Mouse (Mus musculus) hindbrain, embryonic 13.5 days (tissue): ENCODE data around the gene Astn2. TPM values are rescaled to one million over a fixed set of nuclear protein-coding genes. Genes with fewer than 3 reads are reported as not detected.
A peak's percentile ranks its signal among the peaks of the same experiment; 100 is the strongest.

ENCODE experiments used
- ATAC-seq: fragments of 200-750 bp; cut with Nextera tagmentation; 2 replicates; pipeline ENCODE4 v1.8.0; 2017; ENCODE audit warnings: moderate TSS enrichment; ENCODE audit not compliant: low FRiP score
- H3K27ac ChIP-seq: fragments of 300-500 bp; sonication (generic); 2 replicates; pipeline ENCODE4 v1.5.1; 2015; ENCODE audit warnings: inconsistent platforms, mild to moderate bottlenecking, moderate library complexity
- H3K27me3 ChIP-seq: fragments of 300-500 bp; sonication (generic); 2 replicates; pipeline ENCODE4 v1.6.1; 2015; ENCODE audit warnings: mild to moderate bottlenecking, inconsistent platforms
- H3K36me3 ChIP-seq: fragments of 300-500 bp; sonication (generic); 2 replicates; pipeline ENCODE4 v1.6.1; 2015; ENCODE audit warnings: mild to moderate bottlenecking, inconsistent platforms
- H3K4me1 ChIP-seq: fragments of 300-500 bp; sonication (generic); replicated peaks from 2 replicates; pipeline ENCODE4 v1.6.1; 2015; ENCODE audit warnings: inconsistent platforms
- H3K4me2 ChIP-seq: fragments of 300-500 bp; sonication (generic); 2 replicates; pipeline ENCODE4 v1.6.1; 2015; ENCODE audit warnings: inconsistent platforms, mild to moderate bottlenecking, moderate library complexity
- H3K4me3 ChIP-seq: fragments of 300-500 bp; sonication (generic); 2 replicates; pipeline ENCODE4 v1.5.1; 2015; ENCODE audit warnings: mild to moderate bottlenecking, inconsistent platforms
- H3K9ac ChIP-seq: fragments of 300-500 bp; sonication (generic); 2 replicates; pipeline ENCODE4 v1.6.1; 2015; ENCODE audit warnings: mild to moderate bottlenecking, inconsistent platforms
- H3K9me3 ChIP-seq: fragments of 300-500 bp; sonication (generic); 2 replicates; pipeline ENCODE4 v1.6.1; 2016; ENCODE audit warnings: inconsistent platforms
- whole genome bisulfite sequencing: fragments of 180-500 bp; shearing (Covaris S2); methylation state at CpG from one replicate; pipeline ENCODE4 v1.1.7; 2015; 5-methylcytosine and 5-hydroxymethylcytosine counted together
- polyA plus RNA-seq: library from polyadenylated mRNA; unstranded; fragments of >200 nt; fragmentation: Nextera tagmentation; extraction: Ambion mirVana; gene quantifications from 2 replicates; pipeline ENCODE4 v1.2.1, GENCODE M21; 2015

Gene Astn2
- polyA plus RNA-seq, 1 experiment from 2014 or later, result 2.9 TPM

- Histone ChIP-seq H3K4me1 (peaks cover 8% of the 10 kb centered on the region), H3K27me3 (no peaks in the 10 kb centered on the region), H3K4me2 (no peak overlapping the region), H3K27ac (peak overlapping the region; percentile 45), H3K4me3 (no peak overlapping the region), H3K36me3 (no peaks in the 10 kb centered on the region), H3K9me3 (no peaks in the 10 kb centered on the region), H3K9ac (no peak overlapping the region)
- ATAC-seq, result peak; percentile 65
- WGBS, result 59% methylated on average over 5 of the region's 5 CpGs
Measured at GRCm38 (mm10) chr4:65758174-65758874, 646.1 kb downstream of the Astn2 start.

- no peak for ATAC-seq
- Histone ChIP-seq H3K27me3 (no peaks in the 10 kb centered on the region), H3K4me2 (no peak overlapping the region), H3K9me3 (no peaks in the 10 kb centered on the region), H3K4me3 (no peak overlapping the region), H3K9ac (no peak overlapping the region), H3K36me3 (no peaks in the 10 kb centered on the region), H3K4me1 (no peaks in the 10 kb centered on the region), H3K27ac (no peak overlapping the region)
- 85% methylated on average over 3 of the region's 3 CpGs for WGBS
Measured at GRCm38 (mm10) chr4:65752941-65753340, 651.5 kb downstream of the Astn2 start.

- Histone ChIP-seq H3K9ac (no peak overlapping the region), H3K4me3 (no peak overlapping the region), H3K4me1 (peaks cover 19% of the 10 kb centered on the region), H3K36me3 (no peaks in the 10 kb centered on the region), H3K27me3 (no peaks in the 10 kb centered on the region), H3K27ac (peak overlapping the region; percentile 41; the same call in 1 of the 2 replicates), H3K4me2 (no peak overlapping the region), H3K9me3 (no peaks in the 10 kb centered on the region)
- ATAC-seq, result no peak
Measured at GRCm38 (mm10) chr4:65744788-65745187, 659.6 kb downstream of the Astn2 start.

GRCm38 (mm10) chr4:65744088-65744610 lies 660.3 kb downstream of the Astn2 start:
- Histone ChIP-seq H3K36me3 (no peaks in the 10 kb centered on the region), H3K9ac (no peak overlapping the region), H3K9me3 (no peaks in the 10 kb centered on the region), H3K4me3 (no peak overlapping the region), H3K27me3 (no peaks in the 10 kb centered on the region), H3K4me1 (peaks cover 19% of the 10 kb centered on the region), H3K27ac (peak overlapping the region; percentile 41), H3K4me2 (no peak overlapping the region)
- ATAC-seq, result peak; percentile 51
- WGBS, result 55% methylated on average over 5 of the region's 5 CpGs

DNA sequence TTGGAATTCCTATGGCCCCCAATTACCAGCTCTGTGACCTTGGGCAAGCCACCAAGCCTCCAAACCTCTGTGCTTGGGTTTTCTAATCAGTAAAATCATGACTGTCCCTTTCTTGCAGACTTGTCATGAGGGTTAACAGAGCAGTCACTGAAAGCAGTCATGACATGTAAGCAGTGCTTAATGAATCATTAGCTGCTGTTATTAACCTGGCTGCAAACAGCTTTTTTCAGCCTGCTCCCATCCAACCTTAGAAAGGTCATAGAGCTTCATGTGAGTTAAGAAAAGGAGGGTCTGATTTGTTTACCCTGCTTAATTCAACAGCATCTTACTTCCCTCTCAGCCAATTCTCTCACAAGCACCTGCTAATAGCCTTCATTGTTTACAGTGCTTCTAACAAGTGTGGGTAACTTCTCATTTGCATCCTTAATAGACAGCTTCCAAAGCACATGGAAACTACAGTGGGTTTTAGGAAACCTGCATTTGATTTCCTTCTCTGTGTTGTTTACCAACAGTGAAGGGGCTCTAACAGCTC lies 661.2 kb downstream of the Astn2 start:
- Histone ChIP-seq H3K9me3 (no peaks in the 10 kb centered on the region), H3K4me3 (no peak overlapping the region), H3K9ac (no peak overlapping the region), H3K36me3 (no peaks in the 10 kb centered on the region), H3K27ac (peak overlapping the region; percentile 41; the same call in 1 of the 2 replicates), H3K4me1 (peaks cover 19% of the 10 kb centered on the region), H3K4me2 (no peak overlapping the region), H3K27me3 (no peaks in the 10 kb centered on the region)
- ATAC-seq, result no peak

- WGBS, result 88% methylated on average over 6 of the region's 6 CpGs
- no peak overlapping the region for H3K9ac ChIP-seq
- H3K4me1 ChIP-seq, result no peaks in the 10 kb centered on the region
- no peak overlapping the region for H3K4me3 ChIP-seq
- no peaks in the 10 kb centered on the region for H3K27me3 ChIP-seq
- no peak overlapping the region for H3K4me2 ChIP-seq
- H3K36me3 ChIP-seq, result no peaks in the 10 kb centered on the region
- ATAC-seq, result no peak
- H3K27ac ChIP-seq, result no peak overlapping the region
- H3K9me3 ChIP-seq, result no peaks in the 10 kb centered on the region
Measured at GRCm38 (mm10) chr4:65724414-65724813, 680.0 kb downstream of the Astn2 start.

DNA sequence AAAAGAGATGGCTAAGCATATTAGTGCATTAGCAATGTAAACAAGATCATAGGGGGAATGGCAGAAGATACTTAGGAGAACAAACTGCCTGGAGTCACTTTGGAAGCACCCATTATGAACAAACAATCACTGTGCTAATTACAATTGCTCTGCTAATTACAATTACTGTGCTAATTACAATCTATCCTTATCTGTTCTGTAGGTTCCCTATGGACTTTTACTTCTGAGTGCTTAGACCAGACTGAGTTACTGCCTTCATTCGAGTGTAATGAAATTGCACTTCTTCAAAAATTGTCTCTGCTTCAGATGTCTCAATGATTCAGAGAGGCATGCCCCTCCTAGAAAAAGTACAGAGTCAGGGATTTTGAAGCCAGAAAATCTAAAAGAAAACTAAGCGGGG lies 684.8 kb downstream of the Astn2 start:
- WGBS, result 79% methylated on average over 2 of the region's 2 CpGs

GRCm38 (mm10) chr4:65717899-65718298 lies 686.5 kb downstream of the Astn2 start:
- H3K27ac ChIP-seq, result no peak overlapping the region
- H3K4me1 ChIP-seq, result 0 out of 2 replicates have a peak, but pooled peaks cover 4% of the 10 kb centered on the region
- no peak for ATAC-seq
- no peak overlapping the region for H3K4me3 ChIP-seq
- no peaks in the 10 kb centered on the region for H3K27me3 ChIP-seq
- H3K9ac ChIP-seq, result no peak overlapping the region
- 32% methylated on average over 1 of the region's 1 CpGs for WGBS
- no peaks in the 10 kb centered on the region for H3K9me3 ChIP-seq
- H3K4me2 ChIP-seq, result no peak overlapping the region
- no peaks in the 10 kb centered on the region for H3K36me3 ChIP-seq

More for the DNA sequence above, 684.8 kb downstream of the Astn2 start:
- Histone ChIP-seq H3K27ac (no peak overlapping the region), H3K4me2 (no peak overlapping the region), H3K4me3 (no peak overlapping the region), H3K9me3 (no peaks in the 10 kb centered on the region), H3K36me3 (no peaks in the 10 kb centered on the region), H3K9ac (no peak overlapping the region), H3K27me3 (no peaks in the 10 kb centered on the region), H3K4me1 (0 out of 2 replicates have a peak, but pooled peaks cover 4% of the 10 kb centered on the region)
- peak; percentile 82; the same call in 1 of the 2 replicates for ATAC-seq

- Histone ChIP-seq H3K4me2 (no peak overlapping the region), H3K36me3 (no peaks in the 10 kb centered on the region), H3K4me3 (no peak overlapping the region), H3K9me3 (no peaks in the 10 kb centered on the region), H3K9ac (no peak overlapping the region), H3K27me3 (no peaks in the 10 kb centered on the region), H3K4me1 (0 out of 2 replicates have a peak, but pooled peaks cover 4% of the 10 kb centered on the region), H3K27ac (no peak overlapping the region)
- WGBS, result 85% methylated on average over 2 of the region's 2 CpGs
- no peak for ATAC-seq
Measured at GRCm38 (mm10) chr4:65716086-65716485, 688.3 kb downstream of the Astn2 start.

DNA sequence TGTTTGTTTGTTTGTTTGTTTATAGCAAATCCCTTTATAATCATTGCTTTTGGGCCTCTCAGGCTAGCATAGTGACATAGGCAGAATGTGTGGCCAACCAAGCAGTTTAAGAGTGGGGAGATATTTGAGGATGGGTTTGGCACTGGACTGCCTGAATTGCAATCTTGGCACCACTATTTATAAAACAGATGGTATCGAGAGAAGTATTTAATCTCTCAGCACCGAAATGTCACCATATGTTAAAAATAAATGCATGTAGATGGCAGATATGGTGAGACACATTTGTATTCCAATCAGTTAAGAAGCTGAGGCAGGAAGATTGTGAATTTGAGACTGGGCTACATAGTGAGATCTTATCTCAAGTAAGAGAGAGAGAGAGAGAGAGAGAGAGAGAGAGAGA lies 692.7 kb downstream of the Astn2 start:
- no peaks in the 10 kb centered on the region for H3K36me3 ChIP-seq
- ATAC-seq, result no peak
- no peak overlapping the region for H3K4me2 ChIP-seq
- WGBS, result 86% methylated on average over 2 of the region's 2 CpGs
- no peaks in the 10 kb centered on the region for H3K4me1 ChIP-seq
- H3K27ac ChIP-seq, result no peak overlapping the region
- no peak overlapping the region for H3K4me3 ChIP-seq
- H3K9me3 ChIP-seq, result no peaks in the 10 kb centered on the region
- H3K9ac ChIP-seq, result no peak overlapping the region
- no peaks in the 10 kb centered on the region for H3K27me3 ChIP-seq

DNA sequence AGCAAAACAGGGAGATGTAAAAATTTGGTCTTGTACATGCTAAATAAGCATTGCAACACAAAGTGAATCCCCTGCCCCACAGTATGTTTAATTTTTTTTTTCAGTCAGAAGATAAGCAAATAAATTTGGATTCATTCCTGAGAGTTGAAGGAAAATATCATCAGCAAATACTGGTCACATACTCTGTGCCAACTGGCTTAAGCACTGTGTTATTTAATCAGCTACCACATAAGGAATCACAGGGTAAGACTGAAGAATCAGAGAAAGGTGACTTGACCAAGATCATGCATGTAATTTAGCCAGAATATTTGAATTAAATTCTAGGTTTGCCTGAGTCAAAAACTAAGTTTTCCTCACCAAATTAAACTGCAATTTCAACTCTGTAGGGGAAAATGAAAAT lies 693.8 kb downstream of the Astn2 start:
- Histone ChIP-seq H3K4me3 (no peak overlapping the region), H3K27ac (no peak overlapping the region), H3K9ac (no peak overlapping the region), H3K4me2 (no peak overlapping the region), H3K27me3 (no peaks in the 10 kb centered on the region), H3K4me1 (no peaks in the 10 kb centered on the region), H3K36me3 (no peaks in the 10 kb centered on the region), H3K9me3 (no peaks in the 10 kb centered on the region)
- no peak for ATAC-seq

DNA sequence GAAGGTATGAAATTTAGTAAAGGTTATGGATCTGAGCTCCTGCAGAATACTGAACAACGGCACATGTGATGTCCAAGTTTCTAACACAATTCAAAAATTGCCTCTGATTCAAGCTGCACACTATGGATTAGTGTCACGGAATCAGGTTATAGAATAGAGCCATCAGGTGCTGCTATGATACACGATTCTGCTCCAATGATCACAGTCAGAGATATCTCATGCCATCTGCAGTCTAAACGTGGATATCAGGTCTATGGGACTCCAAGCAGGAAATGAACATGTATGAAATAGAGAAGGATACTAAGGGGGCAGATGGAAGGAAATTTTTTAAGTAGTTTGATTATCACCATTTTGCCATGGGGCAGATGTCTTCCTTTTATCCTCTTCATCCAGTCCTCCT lies 702.6 kb downstream of the Astn2 start:
- H3K4me3 ChIP-seq, result no peak overlapping the region
- 64% methylated on average over 4 of the region's 4 CpGs for WGBS
- ATAC-seq, result no peak
- H3K9me3 ChIP-seq, result no peaks in the 10 kb centered on the region
- no peaks in the 10 kb centered on the region for H3K36me3 ChIP-seq
- no peaks in the 10 kb centered on the region for H3K27me3 ChIP-seq
- H3K9ac ChIP-seq, result no peak overlapping the region
- H3K4me1 ChIP-seq, result peaks cover 20% of the 10 kb centered on the region
- peak overlapping the region; percentile 25; the same call in 1 of the 2 replicates for H3K27ac ChIP-seq
- no peak overlapping the region for H3K4me2 ChIP-seq
